Mouse (Mus musculus): Measurements from ENCODE around the gene Olfr671. TPM values are rescaled to one million over a fixed set of nuclear protein-coding genes. Genes with fewer than 3 reads are reported as not detected.

The Olfr671 gene
- polyA plus RNA-seq, 1 experiment = not detected

DNA sequence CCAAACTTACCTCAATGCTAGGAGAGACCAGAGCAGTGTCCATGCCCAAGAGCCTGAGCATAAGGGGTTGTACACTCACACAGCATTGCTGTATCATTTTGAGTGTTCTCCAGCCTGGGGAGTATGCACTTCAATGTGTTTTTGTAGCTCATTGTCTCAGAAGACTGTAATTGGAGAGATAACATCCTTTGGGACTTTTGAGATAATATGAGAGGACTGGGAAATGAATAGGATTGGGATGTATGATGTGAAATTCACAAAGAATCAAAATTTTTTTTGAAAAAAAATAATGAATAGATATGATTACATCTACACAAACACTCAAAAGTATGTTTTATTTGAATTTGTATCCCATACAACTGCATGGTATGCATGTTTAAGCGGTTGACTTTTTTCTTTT, 51.0 kb downstream of the Olfr671 start, which contains the start of gene Olfr668:
Gene Olfr668 (minus strand): TSS at position 101 of the 400 bp plus-strand sequence.
- DNase-seq = no peak
- H3K27ac ChIP-seq (ENCODE audit: insufficient read depth, low read length) = no peak within 1 kb of the TSS
- 73% methylated on average over 1 of the region's 1 CpGs for WGBS
- no peaks in the 10 kb centered on the region for H3K4me1 ChIP-seq (ENCODE audit: control insufficient read depth, insufficient read depth, low read length)
- no peak within 1 kb of the TSS for H3K4me3 ChIP-seq (replicated peaks; ENCODE audit: insufficient read depth, low read depth, low read length)
- TF ChIP-seq CTCF (IDR thresholded peaks at IDR 0.05; ENCODE audit: borderline replicate concordance, insufficient read depth, low read depth, low read length) (no peak), POLR2A (IDR thresholded peaks at IDR 0.05; ENCODE audit: borderline replicate concordance, insufficient read depth, low read length) (no peak)
- H3K27me3 ChIP-seq (ENCODE audit: control insufficient read depth, insufficient read depth, low read length) = no peaks in the 10 kb centered on the region

Other genes starting within 250 kb of the Olfr671 start
- not detected in 2 replicates for gene Usp17le, start 201.7 kb downstream of the Olfr671 start, polyA plus RNA-seq (2012; rRNA removed)
- not detected in 2 replicates for gene Usp17lb, start 136.5 kb downstream of the Olfr671 start, polyA plus RNA-seq (2012; rRNA removed)
- gene Usp17la, start 122.1 kb downstream of the Olfr671 start, polyA plus RNA-seq (2012; rRNA removed) = not detected in 2 replicates
- gene Olfr665, start 101.1 kb downstream of the Olfr671 start, polyA plus RNA-seq (2012; rRNA removed) = not detected in 2 replicates
- gene Olfr666, start 83.2 kb downstream of the Olfr671 start, polyA plus RNA-seq (2012; rRNA removed) = not detected in 2 replicates
- not detected in 2 replicates for gene Olfr667, start 57.6 kb downstream of the Olfr671 start, polyA plus RNA-seq (2012; rRNA removed)
- gene Olfr668, start 51.1 kb downstream of the Olfr671 start, polyA plus RNA-seq (2012; rRNA removed) = not detected in 2 replicates
- not detected in 2 replicates for gene Olfr669, start 44.9 kb downstream of the Olfr671 start, polyA plus RNA-seq (2012; rRNA removed)
- not detected in 2 replicates for gene Olfr670, start 16.5 kb downstream of the Olfr671 start, polyA plus RNA-seq (2012; rRNA removed)
- gene Olfr672, start 22.9 kb upstream of the Olfr671 start, polyA plus RNA-seq (2012; rRNA removed) = not detected in 2 replicates
- gene Olfr675, start 49.3 kb upstream of the Olfr671 start, polyA plus RNA-seq (2012; rRNA removed) = not detected in 2 replicates
- not detected in 2 replicates for gene Olfr676, start 53.6 kb upstream of the Olfr671 start, polyA plus RNA-seq (2012; rRNA removed)
- gene Olfr677, start 72.2 kb upstream of the Olfr671 start, polyA plus RNA-seq (2012; rRNA removed) = not detected in 2 replicates
- not detected in 2 replicates for gene Olfr678, start 85.3 kb upstream of the Olfr671 start, polyA plus RNA-seq (2012; rRNA removed)
- not detected in 2 replicates for gene Olfr679, start 102.1 kb upstream of the Olfr671 start, polyA plus RNA-seq (2012; rRNA removed)
- gene Olfr680-ps1, start 113.7 kb upstream of the Olfr671 start, polyA plus RNA-seq (2012; rRNA removed) = not detected in 2 replicates
- gene Olfr681, start 137.7 kb upstream of the Olfr671 start, polyA plus RNA-seq (2012; rRNA removed) = not detected in 2 replicates
- gene Olfr683, start 167.9 kb upstream of the Olfr671 start, polyA plus RNA-seq (2012; rRNA removed) = not detected in 2 replicates
- gene Olfr684, start 184.5 kb upstream of the Olfr671 start, polyA plus RNA-seq (2012; rRNA removed) = not detected in 2 replicates
- gene Olfr685, start 206.9 kb upstream of the Olfr671 start, polyA plus RNA-seq (2012; rRNA removed) = not detected in 2 replicates
- gene Olfr686, start 228.4 kb upstream of the Olfr671 start, polyA plus RNA-seq (2012; rRNA removed) = not detected in 2 replicates

Measured in cerebellum, adult 2 months (tissue).